Mouse (Mus musculus): ENCODE measurements at regions not wholly inside any gene's neighbourhood (a gene's known extent, or its start where the extent isn't known, plus 50 kb on each side); places are given as distances from the start of the nearest gene placed in this dataset.

GRCm38 (mm10) chr10:16620804-16621559, 1102.0 kb upstream of the Cited2 start:
- TF ChIP-seq CTCF (conservative IDR thresholded peaks at IDR 0.05; ENCODE audit: insufficient read depth, insufficient read length, low read depth, low read length), result no peak
- TF ChIP-seq POLR2A (IDR thresholded peaks at IDR 0.05; ENCODE audit: low read depth, low read length), result no peak

Measured in kidney, adult 2 months (tissue).